Mouse (Mus musculus) urinary bladder, postnatal 4 days (tissue): Measurements from ENCODE around the gene Sh3kbp1.

Source experiments
- DNase-seq, 2 experiments: peaks; one replicate each; pipeline ENCODE4 v3.0.0; 2021 to 2022; ENCODE audit warnings: low spot score in 2 of 2

Sh3kbp1 gene

DNA sequence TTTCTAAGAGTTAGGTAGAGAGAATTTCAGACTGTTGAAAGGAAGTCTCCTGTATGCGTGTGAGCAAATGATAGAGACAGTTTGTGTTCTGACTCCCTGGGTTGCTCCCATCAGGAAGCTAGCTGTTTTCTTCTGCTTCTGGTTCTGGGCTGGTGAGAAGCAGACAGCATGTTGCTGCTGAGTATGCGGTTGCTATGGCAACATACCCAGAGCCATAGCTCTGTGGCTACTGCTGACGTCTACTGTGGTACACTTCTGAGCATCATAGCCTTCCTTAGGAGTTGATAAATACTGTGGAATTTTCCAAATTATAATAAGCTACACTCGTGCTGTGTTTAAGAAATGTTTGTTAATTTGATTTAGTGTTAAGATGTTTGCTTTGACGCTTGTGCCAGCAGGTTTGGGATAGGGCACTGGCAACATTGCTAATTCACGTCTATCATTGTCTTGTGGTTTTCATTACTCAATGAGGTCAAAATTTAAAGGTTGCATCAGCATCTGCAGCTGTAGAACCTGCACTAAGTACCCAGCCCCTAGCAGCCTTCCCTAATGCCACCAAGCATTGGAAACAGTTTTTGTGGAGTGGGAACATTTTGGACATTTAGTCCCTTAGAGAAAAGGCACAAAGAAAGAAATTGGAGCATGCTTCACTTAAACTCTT, 202.2 kb downstream of the Sh3kbp1 start:
- no peak for DNase-seq

DNA sequence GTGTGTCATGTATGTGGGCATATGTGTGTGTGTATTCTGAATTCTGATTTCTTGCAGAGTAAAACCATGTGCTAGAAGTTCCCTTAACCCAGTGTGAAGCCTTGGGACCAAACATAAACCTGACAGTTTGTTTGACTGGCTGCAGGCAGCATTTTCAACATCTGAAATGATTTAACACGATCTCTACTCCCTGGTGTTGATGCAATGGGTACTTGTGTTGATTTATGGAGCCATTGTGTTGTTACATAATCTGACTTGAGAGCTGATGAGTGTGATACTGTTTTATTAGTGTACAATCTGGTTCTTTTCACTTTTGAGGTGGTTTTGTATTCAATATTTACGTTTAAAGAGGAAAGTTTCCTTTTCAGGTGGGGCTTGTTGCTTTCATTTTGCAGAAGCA, 204.1 kb downstream of the Sh3kbp1 start:
- DNase-seq: no peak

DNA sequence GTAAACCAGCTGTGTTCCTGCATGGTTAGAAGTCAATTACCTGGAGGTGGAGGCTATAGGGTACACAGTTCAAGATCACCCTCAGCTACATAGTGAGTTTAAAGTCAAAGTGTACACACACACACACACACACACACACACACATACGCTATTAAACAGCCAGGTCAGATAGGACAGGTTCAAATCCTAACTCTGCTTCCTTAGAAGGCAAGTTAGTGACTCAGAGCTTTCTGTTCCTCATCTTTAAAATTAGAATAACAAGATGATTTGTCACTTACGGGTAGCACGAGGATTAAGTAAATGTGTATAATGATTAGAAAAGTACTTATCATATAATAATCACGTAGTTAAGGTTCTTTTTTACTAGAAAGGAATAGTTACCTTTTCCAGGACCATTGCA, 208.2 kb downstream of the Sh3kbp1 start:
- no peak for DNase-seq

DNA sequence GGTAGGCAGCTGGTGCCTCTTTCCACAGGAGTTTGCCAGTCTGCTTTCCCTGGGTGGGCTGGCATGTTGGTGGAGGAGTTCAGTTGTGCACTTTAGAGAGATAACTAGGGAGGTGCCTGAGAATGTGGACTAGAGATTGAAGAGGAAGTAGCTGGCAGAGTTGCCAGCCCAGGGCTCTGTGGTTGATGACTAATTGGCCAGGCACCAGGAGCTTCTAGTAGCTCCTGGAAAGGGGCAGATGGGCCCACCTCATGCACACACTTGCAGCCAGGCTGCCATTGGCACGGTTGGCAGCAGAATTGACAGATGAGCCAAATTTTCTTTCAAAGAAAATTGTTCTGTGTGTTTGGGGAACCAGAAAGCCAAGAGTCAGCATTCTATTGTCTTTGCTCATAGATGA, 210.3 kb downstream of the Sh3kbp1 start:
- DNase-seq: no peak

DNA sequence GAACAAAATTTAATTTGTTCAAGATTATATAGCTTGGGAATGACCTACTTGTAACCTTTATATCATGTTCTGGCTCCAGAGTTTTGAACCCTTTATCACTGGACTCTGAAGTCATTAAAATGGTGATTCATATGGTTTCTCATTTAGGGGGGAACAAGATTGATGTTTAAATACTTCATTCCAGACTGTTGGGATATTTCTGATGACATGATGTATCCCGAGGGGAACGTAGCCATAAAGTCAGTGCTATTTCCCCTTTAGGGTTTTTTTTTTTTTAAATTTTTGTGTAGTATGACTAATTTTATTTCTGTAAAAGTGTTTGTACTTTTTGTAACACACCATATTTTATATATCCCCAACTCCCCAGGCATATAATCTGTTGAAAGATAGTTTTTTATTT, 212.7 kb downstream of the Sh3kbp1 start:
- DNase-seq: no peak

DNA sequence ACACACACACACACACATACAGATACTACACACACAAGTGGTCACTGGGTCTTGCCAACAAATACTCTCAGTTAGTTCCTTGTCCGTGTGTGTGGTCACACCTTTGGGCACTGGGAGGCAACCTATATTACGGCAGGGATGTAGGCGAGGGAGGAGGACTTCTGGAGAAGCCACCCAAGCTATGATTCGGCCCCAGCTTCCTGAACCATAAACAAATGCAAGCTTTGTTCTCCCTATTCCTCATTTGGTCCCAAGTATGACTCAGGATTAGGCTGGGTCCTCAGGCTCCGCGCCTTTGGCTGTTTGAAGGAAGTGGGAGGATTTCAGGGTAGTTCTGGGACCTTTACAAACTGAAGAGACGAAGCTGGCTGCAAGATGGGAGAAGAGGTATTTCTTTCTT, 213.2 kb downstream of the Sh3kbp1 start:
- DNase-seq: no peak

GRCm38 (mm10) chrX:159850722-159851121, 223.7 kb downstream of the Sh3kbp1 start:
- no peak for DNase-seq

DNA sequence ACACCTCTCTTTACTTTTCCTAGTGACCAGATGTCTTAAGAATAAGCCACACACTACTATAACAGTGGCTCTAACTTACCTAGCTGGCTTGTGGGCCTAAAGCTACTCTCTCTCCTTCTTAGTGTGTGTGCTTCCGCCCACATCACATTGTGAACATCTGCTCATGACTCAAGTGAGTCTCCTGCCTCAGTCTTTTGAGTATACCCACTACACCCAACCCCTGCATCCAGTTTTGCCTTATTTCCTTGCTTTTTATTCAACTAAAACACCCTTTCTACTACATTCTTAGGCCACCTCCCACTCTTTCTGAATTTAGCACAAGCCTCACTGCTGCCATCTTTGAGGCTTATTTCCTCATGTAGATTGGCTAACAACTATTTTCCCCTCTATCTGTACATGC, 229.8 kb downstream of the Sh3kbp1 start:
- DNase-seq: no peak

DNA sequence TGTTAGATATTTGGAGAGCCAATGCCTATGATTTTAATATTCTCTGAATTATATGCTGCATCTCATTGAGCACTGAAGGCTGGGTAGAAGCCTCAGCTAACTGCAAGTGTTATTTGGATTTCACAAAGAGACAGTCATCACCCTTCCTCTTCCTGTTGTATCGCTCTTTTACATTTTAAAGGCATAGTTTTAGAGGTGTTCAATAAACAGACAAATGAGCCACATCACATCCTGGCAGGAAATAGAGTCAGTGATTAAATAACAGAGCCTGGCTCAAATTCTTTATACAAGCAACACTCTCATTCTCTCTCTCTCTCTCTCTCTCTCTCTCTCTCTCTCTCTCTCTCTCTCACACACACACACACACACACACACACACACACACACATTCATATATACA, 231.1 kb downstream of the Sh3kbp1 start:
- DNase-seq: no peak

DNA sequence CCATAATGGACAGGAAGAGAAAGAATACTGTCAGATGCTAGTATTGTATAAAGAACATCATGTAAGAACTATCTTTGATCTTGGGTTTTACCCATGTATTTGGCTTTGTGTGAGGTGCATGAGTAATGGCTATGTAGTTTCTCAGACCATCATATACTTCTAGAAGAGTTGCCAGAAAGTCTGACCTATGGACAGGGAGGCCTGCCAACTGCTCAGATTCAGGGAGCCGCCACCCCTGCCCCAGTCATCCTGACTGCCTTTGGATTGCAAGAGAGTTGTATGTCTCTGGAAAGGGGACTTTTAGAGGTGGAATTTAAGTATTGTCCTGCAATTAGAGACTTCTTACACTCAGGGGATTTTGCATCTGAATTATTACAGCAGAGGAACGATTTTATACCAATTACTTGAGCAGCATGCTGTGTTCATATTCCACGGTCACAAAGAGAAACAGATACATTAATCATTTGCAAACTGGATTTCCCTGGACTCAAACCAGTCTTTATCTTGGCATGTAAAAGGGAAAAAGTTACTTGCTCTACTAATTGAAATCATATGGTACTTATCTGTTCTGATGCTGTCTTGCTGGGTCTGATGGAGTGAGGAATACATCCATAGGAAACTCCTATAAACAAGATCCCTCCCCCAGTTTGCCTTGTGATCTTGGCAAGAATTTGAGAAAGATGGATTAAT, 233.9 kb downstream of the Sh3kbp1 start:
- no peak for DNase-seq

GRCm38 (mm10) chrX:159867660-159868059, 240.6 kb downstream of the Sh3kbp1 start:
- DNase-seq: no peak

- no peak for DNase-seq
These were observed 245.4 kb downstream of the Sh3kbp1 start for GRCm38 (mm10) chrX:159872521-159872920.

- DNase-seq: no peak
These were observed 250.7 kb downstream of the Sh3kbp1 start for GRCm38 (mm10) chrX:159877770-159878169.

GRCm38 (mm10) chrX:159879455-159879854, 252.4 kb downstream of the Sh3kbp1 start:
- DNase-seq: no peak

DNA sequence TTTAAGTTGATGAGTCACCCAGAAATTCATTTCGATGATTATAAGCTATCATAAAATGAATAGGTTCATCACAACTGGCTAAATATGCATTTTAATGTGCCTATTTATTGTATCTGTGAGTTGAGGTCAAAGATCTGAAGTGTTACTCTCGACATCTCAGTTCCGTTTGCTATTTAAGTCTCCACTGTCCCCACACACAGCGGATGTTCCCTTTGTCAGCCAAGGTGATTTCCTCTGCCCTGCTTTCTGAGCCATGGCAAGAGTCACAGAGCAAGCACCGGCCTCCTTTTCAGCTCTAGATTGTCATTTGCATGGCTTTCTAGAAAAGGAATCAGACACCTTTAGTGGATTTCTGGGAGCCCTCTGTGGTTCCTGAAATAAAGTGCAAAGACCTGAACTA, 254.5 kb downstream of the Sh3kbp1 start:
- no peak for DNase-seq

- DNase-seq: no peak
These were observed 269.5 kb downstream of the Sh3kbp1 start for GRCm38 (mm10) chrX:159896536-159896935.

DNA sequence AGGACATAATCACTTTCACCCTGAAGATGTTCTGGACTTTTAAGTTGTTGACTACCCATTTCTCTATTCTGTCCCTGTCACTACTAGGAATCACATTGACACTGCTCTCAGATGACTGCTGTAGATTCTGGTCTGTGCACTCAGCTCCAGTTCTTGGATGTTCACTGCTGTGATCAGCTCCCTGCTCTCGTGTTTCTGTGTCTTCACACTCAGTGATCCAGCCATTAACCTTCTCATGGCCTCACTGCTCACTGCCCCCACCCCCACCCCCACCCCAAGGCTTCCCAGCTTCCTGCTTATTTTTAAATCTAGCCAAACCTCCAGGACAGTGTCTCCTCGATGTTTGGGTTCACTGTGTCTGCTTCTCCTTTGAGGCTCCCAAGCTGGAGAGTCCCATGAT, 271.0 kb downstream of the Sh3kbp1 start:
- DNase-seq: no peak

DNA sequence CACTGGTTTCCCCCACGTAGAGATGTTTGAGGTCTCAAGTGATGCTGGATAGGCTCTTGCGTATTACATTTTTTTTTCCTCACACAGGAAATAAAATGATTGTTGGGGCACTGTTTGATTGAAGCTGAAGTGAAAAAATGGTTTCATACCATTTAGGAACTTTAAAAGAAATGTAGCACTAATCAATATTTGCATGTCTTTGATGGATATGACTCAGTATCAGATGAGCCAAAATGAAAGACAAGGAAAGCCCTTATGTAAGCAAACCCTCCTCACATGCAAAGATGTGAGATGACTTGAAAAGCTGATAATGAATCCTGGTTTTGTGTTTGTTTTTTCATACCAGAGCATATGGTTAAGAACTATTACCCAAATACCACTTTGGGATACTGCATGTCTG, 272.0 kb downstream of the Sh3kbp1 start:
- no peak for DNase-seq

DNA sequence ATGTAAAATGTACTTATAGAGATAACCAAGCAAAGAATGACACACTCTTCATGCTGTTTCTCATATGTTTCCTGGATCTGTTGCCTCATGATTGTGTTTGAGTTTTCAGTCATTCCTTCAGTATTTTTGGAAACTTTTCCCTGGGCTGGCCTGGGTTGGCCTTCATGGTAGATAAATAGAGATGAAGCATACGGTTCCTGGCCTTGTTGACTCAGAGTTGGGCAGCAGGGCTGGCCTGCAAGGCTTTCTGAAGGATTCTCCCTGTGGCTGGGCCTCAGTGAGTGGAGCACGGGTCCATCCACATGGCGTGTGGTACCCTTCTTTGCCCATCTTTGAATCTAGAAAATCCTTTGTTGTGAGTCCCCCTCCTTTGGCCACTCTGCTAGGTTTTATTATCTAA, 276.3 kb downstream of the Sh3kbp1 start:
- no peak for DNase-seq

DNA sequence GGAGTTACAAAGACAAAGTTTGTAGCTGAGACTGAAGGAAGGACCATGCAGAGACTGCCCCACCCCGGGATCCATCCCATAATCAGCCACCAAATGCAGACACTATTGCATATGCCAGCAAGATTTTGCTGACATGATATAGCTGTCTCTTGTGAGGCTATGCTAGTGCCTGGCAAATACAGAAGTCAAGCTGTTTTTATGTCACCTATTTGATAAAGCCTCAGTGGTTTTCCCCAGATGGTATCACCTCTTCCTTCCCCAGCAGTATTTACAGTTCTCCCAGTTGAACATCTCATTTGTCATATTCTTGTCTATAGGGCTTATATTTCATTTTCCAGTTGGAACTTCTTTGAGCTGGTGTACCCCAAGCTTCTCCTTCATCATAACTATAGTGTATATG, 280.6 kb downstream of the Sh3kbp1 start:
- no peak for DNase-seq

- DNase-seq: no peak
These were observed 282.6 kb downstream of the Sh3kbp1 start for GRCm38 (mm10) chrX:159909446-159910277.

GRCm38 (mm10) chrX:159910600-159910999, 283.5 kb downstream of the Sh3kbp1 start:
- DNase-seq: no peak

DNA sequence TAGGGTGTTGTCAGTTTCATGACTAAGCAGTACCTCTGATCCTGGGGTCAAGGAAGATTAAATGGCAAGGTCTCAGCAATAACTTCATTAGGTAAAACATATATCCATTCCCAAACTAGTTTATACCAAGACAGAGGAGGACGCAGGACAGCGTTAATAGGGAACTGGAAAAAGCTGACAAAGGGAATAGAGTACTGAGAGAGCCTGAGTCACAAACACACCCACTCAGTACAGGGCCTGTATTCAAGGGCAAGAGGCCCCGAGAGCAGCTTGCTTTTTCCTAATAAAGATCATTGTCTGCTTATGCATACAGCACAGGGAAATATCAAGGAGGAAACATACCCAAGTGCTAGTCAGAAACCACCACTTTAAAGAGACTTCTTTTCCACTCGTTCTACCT, 284.5 kb downstream of the Sh3kbp1 start:
- no peak for DNase-seq
